Mouse (Mus musculus) T-cell, adult 2 months (primary cell): ENCODE measurements around the gene Hist1h2af.
A peak's percentile ranks its signal among the peaks of the same experiment; 100 is the strongest.

Experiments used
- DNase-seq: peaks from one replicate; pipeline ENCODE4 v3.0.0; 2022; ENCODE audit warnings: low spot score

Gene Hist1h2af

DNA sequence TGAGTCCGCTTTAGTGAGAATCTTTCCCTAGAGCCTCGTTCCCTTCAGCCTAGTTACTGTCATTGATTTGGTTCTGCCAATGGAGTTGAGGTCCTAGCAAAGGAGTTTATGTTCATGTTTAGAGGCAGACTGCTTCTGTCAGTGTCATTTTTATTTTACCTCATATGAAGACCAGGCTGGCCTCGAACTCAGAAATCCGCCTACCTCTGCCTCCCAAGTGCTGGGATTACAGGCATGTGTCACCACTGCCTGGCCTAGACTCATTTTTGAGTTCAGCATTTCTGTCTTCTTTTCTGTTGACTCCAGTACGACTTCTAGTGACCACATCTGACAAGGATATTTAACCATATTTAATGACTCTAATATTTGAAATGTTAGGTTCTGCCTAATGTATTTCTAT, 18.4 kb upstream of the Hist1h2af start:
- DNase-seq: no peak

DNA sequence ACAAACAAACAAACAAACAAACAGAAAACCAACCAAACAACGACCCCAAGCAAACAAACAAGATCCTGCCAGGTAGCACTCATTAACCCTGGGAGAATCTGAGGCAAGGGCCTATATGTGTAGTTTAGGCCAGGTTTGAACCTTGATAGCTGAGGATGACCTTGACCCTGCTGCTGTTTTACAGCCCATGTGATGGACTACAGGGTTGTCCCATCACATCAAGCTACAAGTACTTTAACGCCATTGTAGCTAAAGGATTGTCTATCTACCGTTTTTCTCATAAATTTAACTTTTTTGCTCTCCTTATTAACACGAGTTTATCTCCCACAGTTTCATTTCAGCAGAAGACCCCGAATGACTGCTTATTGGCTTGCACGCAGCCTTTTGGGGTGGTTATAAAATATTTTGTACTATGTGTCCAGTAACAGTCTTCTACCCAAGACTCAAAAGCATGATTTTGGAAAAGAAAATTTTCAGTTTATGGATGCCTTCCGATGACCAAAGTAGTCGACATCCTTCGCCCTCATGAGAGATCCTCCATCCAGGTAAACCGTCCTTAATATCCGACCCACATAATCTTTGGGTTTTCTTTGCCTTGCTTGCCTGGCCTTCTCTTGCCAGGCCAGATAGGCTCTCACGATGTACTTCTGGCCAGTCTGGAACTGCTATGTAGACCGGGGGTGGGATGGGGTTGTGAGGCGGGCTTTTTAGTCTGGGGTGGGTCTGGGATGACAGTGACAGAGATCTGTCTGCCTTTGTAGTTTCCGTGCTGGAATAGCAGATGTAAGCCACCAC, 17.7 kb upstream of the Hist1h2af start:
- no peak for DNase-seq

- peak; percentile 75 for DNase-seq
Measured at GRCm38 (mm10) chr13:23516822-23517602, 16.7 kb upstream of the Hist1h2af start.

DNA sequence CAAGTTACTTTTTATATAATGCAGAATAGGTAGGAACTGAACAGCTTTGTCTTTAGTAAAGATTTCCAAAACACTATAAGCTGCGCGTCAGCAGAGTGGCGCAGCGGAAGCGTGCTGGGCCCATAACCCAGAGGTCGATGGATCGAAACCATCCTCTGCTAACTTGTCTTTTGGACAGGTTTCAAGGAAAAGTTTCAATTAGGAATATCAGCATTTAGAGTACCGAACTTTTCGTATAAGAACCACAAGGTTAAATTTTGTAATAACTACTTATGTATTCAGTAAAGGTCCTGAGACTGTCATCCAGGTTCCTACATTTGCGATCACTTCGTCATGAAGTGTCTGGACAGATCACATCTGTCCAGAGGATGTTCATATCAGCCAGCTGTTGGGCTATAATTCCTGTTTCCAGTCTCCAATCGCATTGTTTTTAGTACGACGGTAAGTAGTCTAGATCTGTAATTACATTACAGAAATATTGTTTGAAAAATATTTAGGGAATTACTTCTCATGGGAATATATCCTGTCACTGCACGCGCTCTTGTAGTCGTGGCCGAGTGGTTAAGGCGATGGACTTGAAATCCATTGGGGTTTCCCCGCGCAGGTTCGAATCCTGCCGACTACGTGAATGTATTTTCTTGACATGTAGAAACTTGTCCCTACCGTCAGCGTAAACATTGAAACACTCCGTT, 16.0 kb upstream of the Hist1h2af start:
- peak; percentile 86 for DNase-seq

GRCm38 (mm10) chr13:23518295-23518603, 15.5 kb upstream of the Hist1h2af start:
- no peak for DNase-seq

DNA sequence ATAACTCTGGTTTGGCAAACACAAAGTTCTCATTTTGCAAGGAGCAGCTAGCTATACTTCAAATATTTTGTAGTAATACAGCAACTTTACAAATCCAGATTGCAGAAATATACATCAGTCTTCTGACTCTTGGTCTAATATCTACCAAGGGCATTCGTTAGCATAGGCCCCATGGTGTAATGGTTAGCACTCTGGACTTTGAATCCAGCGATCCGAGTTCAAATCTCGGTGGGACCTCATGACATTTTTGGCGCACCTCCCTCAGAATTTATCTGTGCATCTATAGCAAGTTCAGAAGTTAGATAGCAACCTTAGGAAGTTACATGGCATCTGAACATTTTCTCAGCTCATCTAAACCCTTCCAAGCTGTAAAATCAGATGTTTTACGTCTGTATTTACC, 14.8 kb upstream of the Hist1h2af start:
- DNase-seq: peak; percentile 81

DNA sequence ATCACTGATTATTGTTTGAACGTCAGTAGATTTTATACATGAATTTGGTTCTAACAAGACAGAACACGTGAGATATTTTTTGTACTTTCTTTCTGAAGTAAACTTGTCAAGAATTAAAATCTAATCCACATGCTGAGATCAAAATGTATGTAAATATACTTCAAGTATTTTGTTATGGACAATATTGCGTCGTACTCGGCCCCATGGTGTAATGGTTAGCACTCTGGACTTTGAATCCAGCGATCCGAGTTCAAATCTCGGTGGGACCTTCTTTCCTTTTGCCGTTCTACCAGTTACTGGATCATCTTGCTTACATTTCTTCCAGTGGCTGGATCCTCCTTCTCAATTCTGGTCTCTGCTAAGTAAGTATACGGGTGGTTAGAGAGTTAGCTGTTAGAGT, 14.3 kb upstream of the Hist1h2af start:
- peak; percentile 78 for DNase-seq

DNA sequence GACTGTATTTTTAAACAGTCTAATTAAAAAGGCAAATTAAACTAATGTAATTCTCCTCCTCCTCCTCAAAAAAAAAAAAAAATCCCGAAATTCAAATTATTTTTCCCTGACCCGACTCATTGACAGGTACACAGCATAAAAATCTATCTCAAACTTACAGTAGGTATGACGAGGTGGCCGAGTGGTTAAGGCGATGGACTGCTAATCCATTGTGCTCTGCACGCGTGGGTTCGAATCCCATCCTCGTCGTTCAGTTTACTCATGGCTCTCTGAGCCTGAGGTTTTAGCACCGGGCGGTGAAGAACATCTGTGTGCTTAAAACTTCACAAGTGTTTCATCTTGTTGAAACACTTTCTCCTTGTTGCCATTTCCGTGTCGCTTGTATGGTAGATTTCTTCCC, 12.0 kb upstream of the Hist1h2af start:
- DNase-seq: peak; percentile 84

GRCm38 (mm10) chr13:23523976-23524375, 9.7 kb upstream of the Hist1h2af start:
- no peak for DNase-seq

GRCm38 (mm10) chr13:23524654-23525053, 9.1 kb upstream of the Hist1h2af start:
- DNase-seq: peak; percentile 72

- DNase-seq: no peak
Measured at GRCm38 (mm10) chr13:23525901-23526300, 7.8 kb upstream of the Hist1h2af start.

DNA sequence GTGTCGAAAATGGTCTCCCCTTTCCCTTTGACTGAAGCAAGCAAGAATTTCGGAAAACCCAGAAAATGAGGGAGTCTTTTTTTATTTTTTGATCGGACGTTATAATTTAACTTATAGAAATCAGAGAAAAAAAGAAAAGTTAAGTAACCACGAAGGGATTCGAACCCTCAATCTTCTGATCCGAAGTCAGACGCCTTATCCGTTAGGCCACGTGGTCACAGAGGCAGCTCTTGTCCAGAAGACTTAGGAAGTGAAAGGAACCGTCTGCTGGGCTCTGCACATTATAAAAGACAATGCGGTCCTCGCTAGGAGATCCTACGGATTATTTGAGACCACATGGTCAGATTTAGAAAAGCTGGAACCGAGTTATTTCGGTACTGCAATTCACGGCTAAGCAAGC, 7.4 kb upstream of the Hist1h2af start:
- DNase-seq: peak; percentile 86

- DNase-seq: no peak
Measured at GRCm38 (mm10) chr13:23529005-23529404, 4.7 kb upstream of the Hist1h2af start.

DNA sequence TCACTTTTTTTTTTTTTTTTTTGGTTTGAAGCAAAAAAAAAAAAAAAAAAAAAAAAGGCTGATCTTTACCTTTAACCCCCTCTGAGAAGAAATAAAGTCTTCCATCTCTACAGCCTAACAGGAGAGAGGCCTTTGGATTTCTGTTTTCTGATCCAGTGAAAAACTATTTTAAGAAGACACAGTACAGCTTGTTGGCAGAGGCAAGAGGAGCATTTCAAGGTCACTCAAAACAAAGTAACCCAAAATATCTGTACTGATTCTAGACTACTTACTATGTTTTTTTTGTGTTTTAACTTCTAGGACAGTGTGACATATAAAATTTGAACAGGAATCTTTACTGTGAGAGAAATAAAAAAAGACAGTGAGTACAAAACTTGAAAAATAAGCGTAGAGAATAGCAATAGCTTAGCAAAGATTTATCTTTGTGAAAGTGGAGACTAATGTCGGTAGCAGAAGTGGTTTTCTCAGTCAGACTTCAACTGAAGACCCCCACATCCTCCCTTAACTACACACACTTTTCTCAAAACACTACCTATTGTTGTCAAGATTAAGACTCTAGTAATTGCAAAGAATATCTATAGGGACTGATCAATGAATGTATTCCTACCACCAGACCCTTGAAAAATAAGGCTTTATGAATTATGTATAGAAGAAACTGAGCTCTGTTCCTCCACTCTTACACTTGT, 4.1 kb upstream of the Hist1h2af start:
- DNase-seq: no peak

- DNase-seq: peak; percentile 77
Measured at GRCm38 (mm10) chr13:23530181-23530900, 3.4 kb upstream of the Hist1h2af start.

DNA sequence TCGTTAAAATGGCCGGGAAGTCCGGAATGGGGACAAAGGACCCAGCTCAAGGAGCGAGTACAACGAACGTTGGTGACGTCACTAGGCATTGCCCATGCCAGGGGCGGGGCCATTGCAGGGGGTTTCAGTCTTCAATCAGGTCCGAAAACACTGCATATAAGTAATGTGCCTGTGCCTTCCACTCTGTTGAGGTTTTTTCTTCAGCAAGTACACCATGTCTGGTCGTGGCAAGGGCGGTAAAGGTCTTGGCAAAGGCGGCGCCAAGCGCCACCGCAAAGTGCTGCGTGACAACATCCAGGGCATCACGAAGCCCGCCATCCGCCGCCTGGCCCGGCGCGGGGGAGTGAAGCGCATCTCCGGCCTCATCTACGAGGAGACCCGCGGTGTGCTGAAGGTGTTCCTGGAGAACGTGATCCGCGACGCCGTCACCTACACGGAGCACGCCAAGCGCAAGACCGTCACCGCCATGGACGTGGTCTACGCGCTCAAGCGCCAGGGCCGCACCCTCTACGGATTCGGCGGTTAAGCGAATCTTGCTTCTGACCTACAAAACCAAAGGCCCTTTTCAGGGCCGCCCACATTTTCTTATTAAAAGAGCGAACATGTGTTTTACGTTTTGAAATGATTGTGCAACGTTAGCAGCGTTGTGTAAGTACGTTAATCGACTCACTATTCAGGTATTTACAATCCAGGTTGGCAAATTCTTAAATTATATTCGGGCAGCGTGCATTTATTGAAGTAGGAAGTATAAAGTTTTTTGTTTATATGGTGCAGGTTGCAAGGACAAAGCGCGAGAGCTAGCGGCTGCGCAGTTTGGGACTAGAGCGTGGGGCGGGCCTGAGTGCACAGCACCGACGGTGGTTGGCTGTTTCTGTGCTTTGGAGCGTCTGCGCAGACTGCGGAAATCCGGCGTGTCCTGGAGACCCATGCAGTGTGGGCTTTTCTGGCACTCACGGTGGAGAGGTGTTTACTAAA, 2.5 kb upstream of the Hist1h2af start, which contains the start of gene Hist1h4h:
Gene Hist1h4h, plus strand, starts transcription at position 150 of the 975 bp plus-strand sequence.
- DNase-seq: peak; percentile 94

DNA sequence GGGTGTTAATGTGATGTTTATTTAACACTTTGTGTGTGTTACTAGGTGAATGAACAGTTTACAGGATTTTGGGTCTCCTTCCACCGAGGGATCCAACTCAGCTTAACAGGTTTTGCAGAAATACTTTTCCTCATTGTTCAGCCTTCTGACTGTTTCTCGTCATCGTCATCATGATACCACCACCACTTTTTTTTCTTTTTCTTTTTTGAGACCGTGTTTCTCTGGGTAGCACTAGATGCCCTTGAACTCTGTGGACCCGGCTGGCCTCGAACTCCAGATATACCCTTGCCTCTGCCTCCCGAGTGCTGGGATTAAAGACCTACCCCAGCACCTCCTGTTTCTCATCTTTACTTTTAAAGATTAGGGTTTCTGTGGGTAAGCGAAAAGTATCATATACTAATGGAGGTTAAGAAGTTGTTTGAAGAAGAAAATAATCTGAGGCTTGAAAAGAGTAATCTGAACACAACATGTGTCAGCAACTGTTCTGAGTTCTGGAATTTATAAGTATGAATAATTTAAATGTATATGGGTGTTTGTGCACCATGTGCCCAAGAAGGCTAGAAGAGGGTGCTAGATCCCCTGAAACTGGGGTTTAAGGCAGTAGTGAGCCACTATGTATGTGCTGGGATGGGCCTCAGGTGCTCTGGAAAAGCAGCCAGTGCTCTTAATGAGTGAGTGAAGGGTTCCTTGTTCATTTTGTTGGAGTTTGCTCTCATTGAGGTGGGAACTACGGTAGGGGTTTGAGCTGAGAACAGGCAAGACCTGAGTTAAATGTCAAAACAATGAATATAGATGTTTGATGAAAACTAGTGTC, 1.2 kb upstream of the Hist1h2af start:
- DNase-seq: no peak

DNA sequence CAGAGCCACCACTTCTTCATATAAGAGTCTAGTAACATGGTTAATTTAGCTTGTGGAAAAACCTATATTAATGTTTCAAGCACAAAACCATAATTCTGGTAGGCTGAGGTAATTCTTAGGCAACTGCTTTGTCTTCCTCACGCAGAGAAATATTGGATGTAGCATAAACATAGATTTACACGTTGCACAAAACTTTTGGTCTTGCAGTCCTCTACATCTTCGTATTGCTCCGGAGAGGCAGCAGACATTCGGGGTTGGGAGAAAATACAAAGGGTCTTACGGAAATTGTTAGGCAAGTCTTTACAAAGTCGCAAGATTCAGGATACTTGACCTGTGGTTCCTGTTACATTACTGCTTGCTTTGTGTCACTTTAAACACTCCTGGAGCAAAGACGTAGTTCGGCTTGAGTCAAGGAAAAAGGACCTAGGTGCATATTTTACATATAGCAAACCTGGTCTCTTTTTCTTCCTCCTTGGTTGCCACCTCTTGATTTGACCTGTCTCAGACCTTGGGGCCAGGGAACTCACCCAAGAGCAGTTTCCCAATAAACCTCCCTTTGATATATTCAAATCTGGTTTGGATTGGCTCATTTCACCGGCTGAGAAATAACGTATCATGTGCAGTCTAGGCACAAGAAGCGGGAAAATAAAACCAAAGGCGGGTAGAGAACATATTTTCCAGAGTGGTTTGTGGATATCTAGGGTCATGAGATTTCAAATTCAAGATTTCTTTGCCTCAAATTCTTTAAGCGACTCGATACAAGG, 844 bp downstream of the Hist1h2af start:
- no peak for DNase-seq
